Mouse (Mus musculus) kidney, postnatal 10 days (tissue): Measurements from ENCODE around the gene Kif14.
A peak's percentile ranks its signal among the peaks of the same experiment; 100 is the strongest.
"Not testable (repeated sequence)": the region's sequence is repeated elsewhere in the genome, so short reads cannot be mapped to it uniquely, and the experiment has no call there.

Experiments
- DNase-seq: peaks from one replicate; pipeline ENCODE4 v3.0.0; 2021; ENCODE audit warnings: mixed read lengths

Gene Kif14

DNA sequence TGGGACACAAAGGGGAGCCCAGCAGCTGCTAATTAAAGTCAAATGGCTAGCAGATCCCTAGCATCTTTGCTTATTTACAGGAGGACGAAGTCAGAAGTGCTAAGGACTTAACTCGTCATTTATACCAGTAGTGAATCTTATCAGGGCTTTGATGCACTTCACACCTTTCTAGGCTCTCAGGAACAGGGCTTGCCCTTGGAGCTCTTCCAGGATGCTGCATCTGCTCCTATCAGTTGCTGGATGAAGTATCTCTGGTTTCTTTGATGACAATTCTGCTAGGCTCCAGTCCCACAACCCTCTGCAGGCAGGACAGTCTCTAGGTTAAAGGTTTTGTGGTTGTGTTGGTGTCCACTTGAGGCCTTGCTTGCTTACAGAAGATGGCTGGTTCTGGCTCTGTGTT lies 26.1 kb downstream of the Kif14 start:
- DNase-seq: no peak

DNA sequence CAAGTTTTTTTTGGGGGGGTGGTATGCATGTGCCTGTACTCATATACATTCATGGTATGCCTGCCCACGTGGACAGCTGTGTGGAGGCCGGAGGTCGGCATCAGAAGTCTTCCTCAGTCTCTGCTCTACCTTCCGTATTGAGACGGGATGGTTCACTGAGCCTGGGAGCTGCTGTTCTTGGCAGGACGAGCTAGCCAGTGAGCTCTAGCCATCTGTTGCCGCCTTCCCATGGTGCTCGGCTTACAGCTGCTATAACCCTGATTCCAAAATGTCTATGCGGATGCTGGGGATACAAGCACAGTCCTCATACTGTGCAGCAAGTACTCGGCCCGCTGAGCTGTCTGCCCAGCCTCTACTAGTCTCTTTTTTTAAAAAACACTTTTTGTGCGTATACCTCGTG lies 33.2 kb downstream of the Kif14 start:
- no peak for DNase-seq

DNA sequence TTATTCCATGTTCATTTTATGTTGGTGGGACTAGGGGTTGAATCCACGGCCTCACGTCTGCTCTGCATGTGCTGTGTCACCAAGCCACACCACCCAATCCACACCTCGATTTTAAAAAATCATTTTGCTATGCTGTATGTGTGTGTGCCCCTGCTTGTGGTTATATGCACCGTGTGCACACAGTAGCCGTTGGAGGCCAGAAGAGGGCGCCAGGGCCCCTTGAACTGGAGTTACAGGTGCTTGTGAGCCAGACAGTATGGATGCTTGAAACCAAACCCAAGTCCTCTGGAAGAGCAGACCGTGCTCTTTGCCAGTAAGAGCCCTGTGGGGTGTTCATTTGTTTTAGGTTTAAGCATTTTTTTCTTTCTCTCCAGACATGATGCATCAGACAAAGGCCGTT lies 36.8 kb downstream of the Kif14 start:
- no peak for DNase-seq

DNA sequence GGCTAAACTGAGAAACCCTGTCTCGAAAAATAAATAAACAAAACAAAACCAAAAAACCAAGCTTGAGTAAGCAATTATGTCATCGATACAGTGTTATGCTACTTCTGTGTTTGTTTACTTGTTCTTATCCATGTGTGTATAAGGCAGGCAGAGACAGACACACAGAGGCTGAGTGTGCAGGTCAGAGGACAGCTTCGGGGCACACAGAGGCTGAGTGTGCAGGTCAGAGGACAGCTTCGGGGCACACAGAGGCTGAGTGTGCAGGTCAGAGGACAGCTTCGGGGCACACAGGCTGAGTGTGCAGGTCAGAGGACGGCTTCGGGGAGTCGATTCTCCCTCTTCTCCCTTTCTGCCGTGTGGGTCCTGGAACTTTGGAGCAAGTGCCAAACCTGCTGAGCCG lies 40.1 kb downstream of the Kif14 start:
- not testable (repeated sequence) for DNase-seq

DNA sequence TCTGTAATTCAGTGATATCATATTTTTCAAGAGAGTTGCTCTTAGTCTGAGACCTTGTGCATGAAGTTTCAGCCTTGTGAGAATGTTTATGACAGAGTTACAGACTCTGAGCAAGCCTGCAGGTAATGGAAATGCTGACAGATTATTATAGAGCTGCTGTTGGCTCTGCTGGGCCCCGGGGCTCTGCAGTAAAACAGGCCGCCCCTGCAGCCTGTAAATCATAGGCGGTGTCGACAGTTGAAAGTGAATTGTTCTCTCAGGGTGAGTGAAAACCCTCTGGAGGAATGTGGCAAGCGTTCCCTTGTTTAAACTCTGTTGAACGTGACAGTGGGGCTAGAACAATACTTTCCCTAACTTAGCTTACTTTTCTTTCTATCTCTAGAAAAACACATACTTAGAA lies 46.2 kb downstream of the Kif14 start:
- DNase-seq: no peak

DNA sequence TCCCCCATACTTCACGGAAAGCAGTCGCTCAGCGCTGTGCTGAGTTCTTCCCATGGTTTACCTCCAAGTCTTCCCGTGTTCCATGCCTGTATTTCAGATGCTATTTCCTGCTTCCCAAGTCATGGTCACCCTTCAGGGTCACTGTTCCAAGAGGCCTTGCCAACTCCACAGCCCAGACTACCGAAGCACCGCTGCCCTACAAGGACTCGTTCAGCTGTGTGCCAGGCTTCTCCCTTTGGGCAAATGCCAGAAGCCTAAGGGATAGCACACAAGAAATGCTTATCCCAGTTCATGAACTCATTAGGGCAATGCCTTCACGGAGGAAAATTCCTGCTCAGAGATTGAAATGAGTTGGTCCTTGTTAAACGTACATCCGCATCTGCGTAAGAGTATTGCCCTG lies 47.0 kb downstream of the Kif14 start:
- DNase-seq: no peak

DNA sequence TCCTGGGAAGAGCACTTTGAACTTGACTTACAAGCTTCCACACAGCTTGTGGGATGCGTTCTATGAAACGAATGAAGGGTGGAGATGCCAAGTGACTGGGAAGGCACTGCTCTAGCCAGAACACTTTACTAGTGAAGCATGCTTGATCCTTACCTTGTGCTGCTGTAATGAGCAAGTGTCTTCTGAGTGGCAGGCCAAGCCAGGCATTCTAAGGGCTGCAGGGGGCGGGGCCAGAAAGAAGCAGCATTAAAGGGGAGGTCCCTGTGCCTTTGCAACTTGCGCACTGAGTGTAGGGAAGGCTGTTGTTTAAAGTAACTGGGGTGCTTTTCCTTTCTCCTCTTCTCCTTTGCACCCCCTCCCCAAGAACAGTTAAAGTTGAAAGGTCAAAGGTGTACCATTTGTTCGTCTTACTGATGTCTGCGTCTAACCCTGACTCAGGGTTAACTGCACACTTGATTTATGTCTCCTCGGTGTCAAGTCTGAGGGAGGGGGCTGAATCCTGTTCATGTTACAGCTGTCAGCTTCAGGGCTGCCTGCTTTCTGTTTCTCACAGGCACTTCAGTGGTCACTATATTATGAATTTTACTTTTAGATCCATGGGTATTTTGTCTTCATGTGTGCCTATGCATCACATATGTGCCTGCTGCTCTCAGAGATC lies 52.7 kb downstream of the Kif14 start:
- peak; percentile 21 for DNase-seq

DNA sequence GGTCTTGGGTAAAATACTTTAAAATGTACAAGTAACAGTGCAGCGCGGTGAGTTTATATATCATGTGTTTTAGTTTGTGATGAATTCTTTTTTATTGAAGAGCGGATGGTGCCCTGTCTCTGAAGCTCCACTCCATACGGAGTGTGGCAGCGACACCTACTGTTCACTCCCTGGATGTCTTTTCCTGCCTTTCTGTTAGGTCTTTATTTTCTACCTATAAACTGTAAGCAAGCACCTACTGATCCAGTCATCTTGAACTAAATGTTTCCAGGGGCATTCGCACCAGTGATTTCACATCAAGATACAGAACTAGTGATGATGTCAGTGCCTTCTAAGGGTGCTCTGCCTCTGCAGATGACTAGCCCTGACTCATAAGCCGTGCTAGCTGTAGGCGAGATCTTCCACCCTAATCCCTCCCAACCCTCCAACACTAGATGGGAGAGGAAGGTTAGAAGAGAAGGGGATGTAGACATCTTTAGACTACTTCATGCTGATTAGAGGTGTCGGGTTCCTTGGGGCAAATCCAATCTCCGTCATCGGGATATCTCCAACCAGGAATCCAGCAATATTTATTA lies 55.3 kb downstream of the Kif14 start:
- peak; percentile 73 for DNase-seq

DNA sequence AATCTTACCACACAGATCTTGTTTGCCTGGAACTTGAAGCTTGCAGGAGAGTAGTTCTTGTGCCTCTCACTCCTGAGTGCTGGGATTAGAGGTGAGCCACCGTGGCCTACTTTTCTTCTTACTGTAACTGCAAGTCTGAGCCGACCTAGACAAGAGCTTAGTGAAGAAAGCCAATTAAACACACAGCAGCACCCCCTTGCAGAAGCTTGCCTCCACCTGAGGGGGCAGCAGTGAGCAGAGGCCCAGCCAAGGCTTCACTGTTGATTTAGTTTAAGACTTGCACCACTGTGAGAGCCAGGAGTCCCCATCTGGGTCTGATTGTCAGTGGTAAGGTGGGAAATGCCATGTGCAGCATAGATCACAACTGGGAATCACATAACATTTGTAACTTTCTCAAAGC lies 58.8 kb downstream of the Kif14 start:
- peak; percentile 69 for DNase-seq

DNA sequence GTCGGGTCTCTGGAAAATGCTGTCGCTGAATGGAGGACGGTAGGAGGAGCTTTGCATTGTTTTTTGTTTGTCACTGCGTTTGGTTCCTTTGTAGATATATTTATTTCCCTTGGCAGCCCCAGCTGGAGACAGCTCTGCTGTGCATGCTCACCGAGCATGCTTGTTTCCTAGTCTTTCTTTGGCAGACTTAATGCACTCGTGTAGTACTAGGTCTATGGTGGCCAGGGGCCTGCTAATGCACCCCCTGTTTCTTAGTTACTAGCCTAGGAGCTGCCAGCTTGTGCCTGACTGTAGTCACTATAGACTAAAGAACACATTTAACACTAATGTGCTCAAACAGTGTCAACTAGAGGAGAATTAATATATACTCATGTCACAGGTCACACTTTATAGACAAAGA lies 59.7 kb downstream of the Kif14 start:
- no peak for DNase-seq

DNA sequence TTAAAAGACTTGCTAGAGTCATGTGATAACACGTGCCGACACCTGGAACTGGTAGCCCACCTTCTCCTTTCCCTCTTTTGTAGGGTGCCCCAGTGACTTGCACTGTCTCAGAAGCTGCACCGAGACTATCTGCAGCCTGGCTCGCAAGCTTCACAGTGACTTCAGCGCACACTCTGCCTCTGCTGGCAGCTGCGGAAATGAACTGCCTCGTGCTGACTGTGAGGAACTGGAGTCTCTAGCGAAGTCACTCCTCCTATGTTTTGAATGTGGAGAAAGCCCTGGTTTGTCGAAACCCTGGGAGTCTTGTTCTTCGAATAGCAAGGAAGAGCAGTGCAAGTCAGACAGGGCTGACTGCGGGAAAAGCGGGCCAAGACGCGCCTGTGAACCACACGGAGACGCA lies 61.0 kb downstream of the Kif14 start:
- no peak for DNase-seq

DNA sequence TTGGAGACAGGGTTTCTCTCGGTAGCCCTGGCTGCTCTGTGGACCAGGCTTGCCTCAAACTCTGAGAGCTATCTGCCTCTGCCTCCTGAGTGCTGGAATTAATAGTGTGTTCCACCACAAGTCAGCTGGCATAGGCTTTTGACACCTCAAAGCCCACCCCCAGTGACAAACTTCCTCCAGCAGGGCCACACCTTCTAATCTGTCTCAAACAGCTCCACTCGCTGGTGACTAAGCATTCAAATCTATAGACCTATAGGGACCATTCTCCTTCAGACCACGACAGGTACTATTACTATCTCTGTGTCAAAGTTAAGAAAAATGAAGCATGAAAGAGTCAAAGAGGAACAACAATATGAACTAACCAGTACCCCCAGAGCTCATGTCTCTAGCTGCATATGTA lies 66.4 kb downstream of the Kif14 start:
- no peak for DNase-seq

DNA sequence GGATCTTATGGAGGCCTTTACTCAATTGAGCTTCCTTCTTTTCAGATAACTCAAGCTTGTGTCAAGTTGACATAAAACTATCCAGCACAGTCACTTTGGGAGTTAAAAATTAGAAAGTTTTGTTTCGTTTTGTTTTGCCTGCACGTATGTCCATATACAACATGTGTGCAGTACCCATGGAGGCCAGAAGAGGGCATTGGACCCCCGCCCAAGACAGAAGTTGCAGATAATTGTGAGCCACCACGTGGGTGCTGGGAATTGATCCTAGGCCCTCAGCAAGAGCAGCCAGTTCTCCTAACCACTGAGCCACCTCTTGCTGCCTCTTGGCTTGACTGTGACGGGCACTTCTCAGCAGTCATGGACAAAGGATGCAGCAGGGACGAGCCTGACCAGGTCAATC lies 70.8 kb downstream of the Kif14 start:
- no peak for DNase-seq

DNA sequence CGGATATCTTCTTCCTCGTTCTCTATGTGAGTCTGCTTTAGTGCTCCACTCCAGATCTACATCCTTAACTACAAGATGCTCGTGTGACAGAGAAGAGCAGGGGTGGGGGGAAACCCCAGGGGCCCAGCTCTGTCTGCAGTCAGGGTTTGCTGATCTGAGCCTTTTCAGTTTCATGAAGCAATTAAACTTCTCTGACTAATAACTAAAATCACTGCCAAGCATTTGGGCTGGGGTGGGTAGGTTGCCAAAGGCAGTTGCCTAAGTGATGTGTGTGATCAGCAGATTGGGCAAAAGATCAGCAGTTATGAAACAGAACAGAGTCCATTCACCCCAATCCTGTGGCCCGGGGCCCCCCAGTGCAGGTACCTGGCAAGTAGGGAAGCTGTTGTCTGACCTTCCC lies 72.1 kb downstream of the Kif14 start:
- no peak for DNase-seq

DNA sequence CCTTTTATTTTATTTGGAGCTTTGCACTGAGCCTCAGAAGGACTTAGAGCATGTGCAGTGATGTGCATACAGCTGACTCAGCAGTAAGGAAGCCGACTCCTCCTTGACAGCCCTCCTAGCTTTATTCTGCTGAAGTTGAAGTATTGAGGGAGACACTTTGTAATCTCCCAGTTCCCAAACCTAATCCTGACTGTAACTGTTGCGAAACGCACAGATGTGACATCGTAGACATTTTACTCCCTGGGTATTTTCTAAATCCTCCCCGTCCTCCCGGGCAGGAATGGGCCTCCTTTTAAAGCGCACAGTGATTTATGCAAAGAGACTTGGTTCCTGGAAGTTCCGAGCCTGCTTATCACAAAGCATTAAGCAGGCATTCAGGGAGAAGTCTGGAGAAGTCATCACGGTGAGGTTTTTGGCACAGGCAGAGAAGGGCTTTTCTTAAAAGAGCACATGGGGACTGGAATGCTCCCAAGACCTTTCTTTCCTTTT lies 74.3 kb downstream of the Kif14 start:
- no peak for DNase-seq

DNA sequence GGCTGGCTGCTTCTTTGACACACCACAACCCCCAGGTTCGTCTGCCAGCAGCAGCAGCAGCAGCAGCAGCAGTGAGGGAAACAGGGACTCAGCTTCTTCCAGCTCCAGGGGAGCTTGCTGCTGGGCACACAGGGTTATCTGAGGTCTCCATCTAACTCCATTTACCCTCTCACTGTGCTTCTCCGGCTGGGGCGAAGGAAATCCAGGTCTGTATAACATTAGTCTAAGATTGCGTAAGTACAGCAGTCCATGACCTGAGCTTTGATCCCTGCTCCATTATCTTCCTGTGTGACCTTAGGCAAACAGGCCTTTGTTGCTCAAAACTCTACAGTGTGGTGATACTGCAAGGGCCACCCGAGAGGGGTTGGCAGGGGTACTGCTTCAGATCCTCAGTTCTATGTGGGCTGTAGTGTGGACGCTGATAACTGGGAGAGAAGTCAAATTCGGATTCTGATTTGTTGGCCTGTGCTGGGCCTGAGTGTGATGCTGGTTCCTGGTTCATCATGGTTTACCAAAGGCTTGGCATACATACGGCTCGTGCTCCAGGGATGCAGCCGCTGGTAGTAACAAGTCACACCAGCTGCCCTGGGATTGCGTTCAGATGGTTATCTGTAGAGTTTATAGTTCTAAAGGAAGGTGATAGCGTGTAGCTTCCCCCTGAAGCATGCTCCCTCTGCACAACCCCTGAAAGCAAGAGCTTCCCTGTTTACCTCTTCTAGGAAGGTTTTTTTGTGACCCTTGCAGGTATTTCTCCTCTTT lies 75.7 kb downstream of the Kif14 start:
- no peak for DNase-seq

DNA sequence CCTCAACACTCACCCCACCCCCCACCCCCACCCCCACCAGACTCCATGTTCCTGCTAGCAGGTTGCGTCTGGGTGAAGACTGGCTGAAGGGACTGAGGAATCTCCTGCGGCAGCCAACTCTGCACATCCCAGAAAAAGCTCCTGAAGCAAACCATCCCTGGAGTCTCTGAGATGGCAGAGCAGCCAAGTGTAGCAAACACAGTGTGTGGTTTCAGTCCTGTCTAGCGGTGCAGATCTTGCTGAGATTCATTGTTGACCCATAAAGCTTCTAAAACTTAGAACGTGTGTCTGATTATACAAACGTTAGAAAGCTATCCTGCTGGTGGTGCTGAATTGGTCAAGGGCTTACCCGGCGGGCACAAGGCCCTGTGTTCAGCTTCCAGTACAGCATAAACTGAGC lies 77.8 kb downstream of the Kif14 start:
- no peak for DNase-seq

DNA sequence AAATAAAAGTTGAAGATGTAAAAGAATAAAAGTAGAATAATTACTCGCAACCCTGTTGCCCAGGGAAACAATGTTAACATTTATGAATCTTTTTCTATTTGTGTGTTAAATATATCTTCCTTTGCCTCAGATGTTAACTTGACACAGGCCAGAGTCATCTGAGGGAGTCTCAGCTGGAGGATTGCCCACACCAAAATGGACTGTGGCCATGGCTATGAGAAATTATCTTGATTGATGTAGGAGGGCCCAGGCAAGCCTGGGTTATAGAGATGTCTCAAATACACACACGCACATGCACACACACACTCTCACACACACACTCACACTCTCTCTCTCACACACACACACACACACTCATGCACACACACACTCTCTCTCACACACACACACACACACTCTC lies 80.9 kb downstream of the Kif14 start:
- peak; percentile 55 for DNase-seq

DNA sequence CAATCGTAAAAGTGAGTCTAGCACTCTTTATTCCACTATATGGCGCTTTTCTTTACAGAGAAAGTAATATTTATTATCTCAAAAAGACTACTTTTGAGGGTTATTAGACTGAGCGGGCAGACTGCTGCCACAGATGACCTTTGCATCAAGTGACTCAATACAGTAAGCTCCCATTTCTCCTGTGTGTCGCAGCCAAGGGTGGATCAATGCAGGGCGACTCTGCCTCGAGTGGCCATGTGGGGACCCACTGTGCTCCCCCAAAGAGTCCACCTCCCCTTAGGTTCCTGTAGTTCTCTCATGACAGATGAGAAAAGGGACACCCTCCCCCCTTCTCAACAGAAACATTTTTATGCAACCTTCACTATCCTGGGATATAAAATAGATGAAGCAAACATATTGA lies 84.1 kb downstream of the Kif14 start:
- no peak for DNase-seq

DNA sequence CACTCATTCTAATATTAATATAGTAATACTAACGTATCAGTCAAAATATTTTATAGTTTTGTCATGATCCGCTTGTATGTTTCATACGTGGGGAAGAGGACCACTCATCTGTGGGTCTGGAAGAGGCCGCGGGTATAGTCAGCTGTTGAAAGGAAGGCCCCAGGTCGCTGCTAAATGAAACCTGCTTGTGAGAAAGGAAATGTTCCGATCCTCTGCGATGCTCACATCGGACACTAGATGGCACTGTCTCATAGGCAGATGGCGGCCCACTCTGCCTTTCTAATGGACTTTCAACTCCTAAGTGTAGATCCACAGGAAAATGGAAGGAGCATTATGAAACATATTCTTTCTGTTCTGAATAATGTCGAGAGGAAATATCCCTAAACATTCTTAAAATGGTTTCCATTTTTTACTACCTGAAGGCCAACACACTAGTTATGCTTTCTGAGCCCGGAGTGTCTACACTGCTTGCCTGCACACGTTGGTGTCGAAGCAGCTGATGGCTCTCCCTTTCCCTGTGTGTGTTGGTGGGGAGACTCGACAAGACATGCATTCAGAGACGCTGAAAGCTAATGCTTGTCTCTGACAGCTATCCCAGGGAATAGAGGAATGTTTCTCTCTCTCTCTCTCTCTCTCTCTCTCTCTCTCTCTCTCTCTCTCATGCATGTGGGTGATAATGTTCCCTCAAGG lies 84.9 kb downstream of the Kif14 start:
- peak; percentile 88 for DNase-seq

DNA sequence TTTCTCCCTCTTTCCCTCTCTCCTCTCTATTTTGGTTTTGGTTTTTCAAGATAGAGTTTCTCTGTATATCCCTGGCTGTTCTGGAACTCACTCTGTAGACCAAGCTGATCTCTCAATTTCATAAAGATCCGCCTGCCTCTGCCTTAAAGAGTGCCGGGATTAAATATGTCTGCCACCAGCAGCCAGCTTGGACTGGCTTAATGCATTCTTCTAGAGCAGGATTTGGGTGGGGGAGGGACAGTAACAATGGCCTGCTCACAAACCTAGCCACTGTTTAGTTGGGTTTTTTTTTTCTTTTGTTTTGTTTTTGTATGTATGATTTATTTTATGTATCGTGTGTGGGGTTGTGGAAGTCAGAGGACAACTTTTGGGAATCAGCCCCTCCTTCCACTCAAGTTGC lies 88.5 kb downstream of the Kif14 start:
- no peak for DNase-seq

DNA sequence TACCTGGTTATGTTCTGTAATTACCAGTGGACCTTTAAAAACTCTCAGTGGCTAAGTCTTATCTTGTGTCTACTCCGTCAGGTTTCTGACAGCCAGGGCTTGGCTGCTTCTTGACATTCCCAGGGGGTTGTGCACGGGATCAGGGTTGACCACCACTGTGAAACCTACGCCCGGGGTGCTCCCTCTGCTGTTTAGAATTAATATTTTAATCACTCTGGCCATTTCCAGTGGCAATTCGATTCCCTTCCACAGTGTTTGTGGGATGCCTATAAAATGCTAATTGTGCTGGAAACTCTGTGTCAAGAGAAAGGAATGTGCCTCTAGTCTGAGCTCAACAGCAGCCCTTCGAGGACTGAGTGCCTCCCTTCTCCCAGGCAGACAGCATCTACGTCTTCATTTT lies 89.7 kb downstream of the Kif14 start:
- peak; percentile 46 for DNase-seq

DNA sequence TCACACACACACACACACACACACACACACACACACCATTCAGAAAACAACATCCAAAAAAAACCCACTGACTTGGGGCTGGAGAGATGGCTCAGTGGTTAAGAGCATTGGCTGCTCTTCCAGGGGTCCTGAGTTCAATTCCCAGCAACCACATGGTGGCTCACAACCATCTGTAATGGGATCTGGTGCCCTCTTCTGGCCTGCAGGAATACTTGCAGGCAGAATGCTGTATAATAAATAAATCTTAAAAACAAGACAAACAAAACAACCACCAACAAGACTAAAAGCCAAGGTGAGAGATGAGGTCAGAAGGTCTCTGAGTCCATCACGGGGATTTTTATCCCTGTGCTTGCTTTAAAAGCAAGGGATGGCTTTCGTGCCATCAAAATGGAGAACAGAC lies 90.5 kb downstream of the Kif14 start:
- not testable (repeated sequence) for DNase-seq

DNA sequence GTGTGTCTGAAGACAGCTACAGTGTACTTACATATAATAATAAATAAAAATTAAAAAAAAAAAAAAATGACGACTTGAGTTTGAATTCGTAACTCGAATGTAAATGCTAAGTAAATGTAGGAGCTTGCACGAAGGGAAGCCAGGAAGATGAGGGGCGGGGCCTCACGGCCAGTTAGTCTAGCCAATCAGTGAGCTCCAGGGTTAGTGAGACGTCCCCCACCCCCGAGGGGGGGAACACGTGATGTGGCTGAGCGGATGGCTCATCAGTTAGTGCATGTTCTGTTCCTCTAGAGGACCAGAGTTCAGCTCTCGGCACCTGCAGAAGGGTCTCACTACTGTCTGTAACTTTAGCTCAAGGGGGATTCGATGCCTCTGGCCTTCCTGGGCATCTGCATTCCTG lies 91.3 kb downstream of the Kif14 start:
- no peak for DNase-seq
